Mouse (Mus musculus): ENCODE results near the gene Scn2b.

DNA sequence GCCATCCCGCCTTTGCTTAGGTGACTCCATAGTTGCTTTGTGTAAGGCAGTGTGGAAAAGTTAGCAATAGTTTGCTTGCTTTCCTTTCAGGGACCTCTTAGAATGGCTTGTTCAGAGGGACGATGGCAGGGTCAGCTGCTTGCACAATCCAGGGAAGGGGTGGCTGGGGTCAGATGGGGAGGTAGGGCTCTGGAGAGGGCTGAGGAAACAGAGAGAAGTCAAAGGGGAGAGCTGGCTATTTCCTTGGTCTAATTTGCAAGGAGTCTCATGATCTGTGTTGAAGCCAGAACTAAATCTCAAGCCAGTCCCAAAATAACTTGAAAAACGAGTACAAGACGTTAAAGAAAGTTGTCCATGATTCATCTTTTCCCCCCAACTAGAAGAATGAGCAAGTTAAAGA lies 24.9 kb upstream of the Scn2b start:
- TF ChIP-seq CTCF (conservative IDR thresholded peaks at IDR 0.05; ENCODE audit: low read length): no peak
- TF ChIP-seq POU5F1 (IDR thresholded peaks at IDR 0.05; ENCODE audit: borderline replicate concordance, low read length): no peak
- TF ChIP-seq NANOG (IDR thresholded peaks at IDR 0.05; ENCODE audit: borderline replicate concordance, low read length): no peak

Data from E14TG2a.4 (cell line).